Mouse (Mus musculus) neural tube, embryonic 10.5 days (tissue): ENCODE measurements around the gene Aoah.

Experiments
- DNase-seq: peaks from one replicate; pipeline ENCODE4 v3.0.0-alpha.2; 2017; ENCODE audit warnings: low spot score; ENCODE audit errors: extremely low spot score

Aoah gene

GRCm38 (mm10) chr13:21050118-21050517 lies 256.2 kb downstream of the Aoah start:
- no peak for DNase-seq

GRCm38 (mm10) chr13:21066021-21066420 lies 272.1 kb downstream of the Aoah start:
- no peak for DNase-seq

DNA sequence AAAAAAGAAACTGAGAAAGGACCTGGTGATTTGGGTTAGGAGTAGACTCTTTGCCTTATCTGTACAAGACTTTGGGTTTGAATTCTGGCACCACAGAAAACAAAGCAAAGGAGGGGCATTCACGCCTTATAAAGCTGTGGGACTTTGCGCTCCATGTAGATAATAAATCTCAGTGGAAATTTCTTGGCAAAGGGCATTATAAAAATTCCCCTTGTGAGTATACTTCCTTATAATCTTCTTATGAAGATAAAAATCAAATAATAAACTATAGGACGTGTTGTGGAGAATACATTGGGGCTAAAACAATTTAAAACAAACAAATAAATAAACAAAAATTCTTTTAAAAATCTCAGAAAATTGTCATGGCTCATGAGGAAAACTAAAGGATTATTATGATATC lies 280.9 kb downstream of the Aoah start, which contains the start of gene Olfr1370:
Gene Olfr1370 (minus strand): TSS at position 101 of the 400 bp plus-strand sequence.
- DNase-seq = no peak

DNA sequence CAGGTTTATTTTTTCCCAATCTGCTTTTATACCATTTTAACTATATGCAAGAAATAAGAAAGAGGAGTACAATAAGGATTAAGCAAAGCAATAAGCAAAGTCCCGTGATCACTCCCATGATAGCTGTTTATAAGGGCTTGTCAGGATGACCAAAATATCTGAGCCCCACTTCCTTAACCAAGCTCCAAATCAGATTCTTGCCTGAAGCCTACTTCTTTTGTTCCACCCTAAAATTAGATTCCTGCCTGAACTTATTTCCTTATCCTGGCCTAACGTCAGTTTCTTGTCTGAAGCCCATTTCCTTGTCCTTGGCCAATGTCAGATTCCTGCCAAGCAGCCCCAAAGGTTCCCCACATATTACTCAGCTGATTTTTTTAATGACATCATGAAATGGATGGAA lies 288.8 kb downstream of the Aoah start:
- DNase-seq = no peak
